Mouse (Mus musculus) cerebellum, adult (tissue): ENCODE data around the gene Ica1.

Source experiments
- ATAC-seq: cut with Nextera tagmentation; 2 replicates; pipeline ENCODE4 v1.9.2; 2017; ENCODE audit warnings: mild to moderate bottlenecking, moderate library complexity, mixed read lengths; ENCODE audit not compliant: insufficient number of reproducible peaks, low FRiP score, low TSS enrichment

Gene Ica1

DNA sequence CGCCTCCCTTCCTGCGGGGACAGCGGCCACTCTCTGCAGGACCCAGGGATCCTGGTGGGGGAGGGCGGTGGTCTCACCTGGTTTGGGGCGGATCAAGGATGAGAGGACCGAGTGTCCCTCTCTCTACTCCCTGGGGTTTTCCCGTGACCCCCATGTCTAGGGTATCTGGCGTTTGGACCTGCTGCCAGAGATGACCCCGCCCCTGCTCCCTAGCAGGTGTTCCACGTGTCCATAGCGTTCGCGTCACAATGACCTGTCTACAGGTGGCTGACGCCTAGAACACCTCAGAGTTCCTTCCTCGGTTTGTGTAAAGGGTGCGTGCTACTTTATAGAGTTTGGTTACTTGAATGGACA, at the start of gene Ica1:
Gene Ica1 (minus strand): TSS at position 193 of the 354 bp plus-strand sequence.
- ATAC-seq: peak; percentile 56

DNA sequence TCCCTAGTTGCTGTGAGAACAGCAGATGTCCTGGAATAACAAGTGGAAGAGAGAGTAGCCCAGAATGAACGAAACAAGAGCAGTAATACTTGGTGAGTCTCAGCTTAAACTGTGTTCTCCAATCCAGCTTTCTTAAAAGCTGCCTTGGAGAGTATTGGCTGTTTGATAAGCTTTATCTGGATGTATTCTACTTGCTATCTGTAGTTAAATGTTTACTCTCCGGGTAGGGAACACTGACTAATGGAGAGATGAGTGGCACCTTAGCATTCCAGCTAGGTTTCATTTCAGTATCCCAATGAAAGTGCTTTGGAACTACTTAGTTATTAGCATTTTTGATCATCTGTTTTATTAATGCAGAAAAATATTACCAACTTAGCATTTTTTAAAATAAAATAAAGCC, 41.6 kb upstream of the Ica1 start:
- ATAC-seq: no peak

GRCm38 (mm10) chr6:8814332-8815002, 36.2 kb upstream of the Ica1 start:
- no peak for ATAC-seq

- ATAC-seq: no peak
Measured at GRCm38 (mm10) chr6:8802561-8803150, 24.4 kb upstream of the Ica1 start.

DNA sequence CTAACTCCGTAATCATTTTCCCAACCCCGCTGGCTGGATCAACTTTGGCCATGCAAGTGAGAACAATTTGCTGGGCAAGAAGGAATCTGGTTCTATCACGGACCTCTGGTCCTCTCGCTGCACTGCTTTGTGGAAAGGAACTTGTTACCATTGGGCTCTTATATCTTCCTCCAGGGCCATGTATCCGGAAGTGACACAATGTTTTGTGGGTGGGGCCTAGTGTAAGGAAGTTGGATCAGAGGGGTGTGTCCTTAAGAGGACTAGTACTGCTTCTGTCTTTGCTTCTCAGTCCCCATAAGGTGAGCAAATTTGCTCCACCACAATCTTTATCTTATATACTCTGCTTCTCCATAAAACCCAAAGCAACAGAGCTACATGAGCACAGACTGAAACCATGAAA, 14.1 kb upstream of the Ica1 start:
- no peak for ATAC-seq

GRCm38 (mm10) chr6:8791781-8792180, 13.5 kb upstream of the Ica1 start:
- no peak for ATAC-seq

GRCm38 (mm10) chr6:8780618-8781017, 2.3 kb upstream of the Ica1 start:
- no peak for ATAC-seq

DNA sequence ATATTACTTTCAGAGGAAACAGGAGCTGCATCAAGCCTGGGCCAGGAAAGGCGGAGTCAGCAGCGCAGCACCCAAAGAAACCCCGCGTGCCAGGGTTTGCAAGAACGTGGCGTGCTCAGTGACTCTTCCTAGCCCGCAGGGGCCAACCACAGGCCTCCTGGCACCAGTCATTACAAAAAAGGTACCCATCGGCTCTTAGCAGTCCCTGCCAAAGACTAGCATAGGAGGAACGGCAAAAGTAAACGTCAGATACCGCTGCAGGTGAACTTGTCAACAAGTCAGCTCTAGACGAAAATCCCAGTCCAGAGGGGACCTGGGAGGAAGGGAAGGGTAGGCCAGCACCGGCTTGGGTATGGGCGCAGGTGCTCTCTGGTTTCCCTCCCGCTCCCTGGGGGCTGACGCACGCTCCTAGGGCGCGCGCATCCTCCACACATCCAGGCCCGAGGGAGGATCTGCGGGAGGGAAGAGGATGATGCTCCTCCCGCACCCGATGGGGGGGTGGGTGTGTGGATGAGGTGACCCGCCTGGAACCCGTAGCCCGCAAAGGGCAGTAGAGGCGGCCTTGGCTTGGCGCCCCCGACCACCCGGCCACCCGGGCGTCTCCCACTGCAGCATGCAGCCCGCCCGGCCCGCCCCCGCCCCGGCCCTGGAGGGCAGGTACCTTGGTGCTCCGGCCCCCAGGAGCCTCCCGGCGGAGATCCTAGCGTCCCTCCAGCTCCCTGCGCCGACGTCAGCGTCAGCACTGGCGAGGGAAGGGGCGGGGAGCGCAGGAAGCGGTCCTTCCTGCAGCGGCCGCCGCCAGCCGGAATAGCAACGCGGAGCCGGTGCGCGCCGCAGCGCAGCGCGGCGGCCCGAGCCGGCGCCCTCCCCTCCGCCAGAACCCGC, 635 bp downstream of the Ica1 start:
- ATAC-seq: peak; percentile 83

DNA sequence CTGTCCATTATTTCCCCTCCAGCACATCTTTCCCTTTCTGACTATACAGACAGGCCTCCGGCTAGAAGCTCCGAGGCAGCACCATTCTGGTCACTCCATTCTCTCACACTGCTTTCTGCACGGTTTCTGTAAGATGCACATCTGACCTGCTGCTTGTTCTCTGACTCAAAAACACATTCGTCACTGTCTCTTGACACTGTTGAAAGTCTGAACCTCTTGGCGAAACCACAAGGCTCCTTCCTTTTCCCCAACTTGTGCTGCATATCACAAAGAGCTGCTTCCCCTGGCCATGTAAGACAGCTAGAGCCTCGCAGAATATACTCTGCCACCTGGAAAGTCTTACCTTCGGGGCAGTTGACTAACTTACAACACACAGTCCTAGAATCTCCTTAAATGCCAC, 6.7 kb downstream of the Ica1 start:
- ATAC-seq: no peak

DNA sequence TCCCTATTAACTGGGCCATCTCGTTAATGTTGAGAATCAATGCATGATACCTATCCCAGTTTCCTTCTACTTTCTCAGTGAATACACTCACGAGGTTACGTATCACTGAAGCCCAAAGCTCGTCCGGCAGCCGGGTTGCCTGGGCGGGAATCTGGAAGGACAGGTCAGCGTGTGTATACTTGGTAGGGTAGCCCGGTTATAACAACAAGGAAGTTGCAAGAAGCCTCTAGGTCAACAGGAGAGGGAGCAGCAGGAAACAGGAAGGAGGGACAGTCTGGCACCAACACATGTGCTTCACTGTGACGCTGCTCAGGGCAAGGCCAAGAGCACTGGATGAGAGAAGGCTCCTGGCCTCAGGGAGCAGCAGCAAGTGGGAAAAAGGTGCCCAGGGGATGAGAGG, 7.9 kb downstream of the Ica1 start:
- ATAC-seq: peak; percentile 28; the same call in 1 of the 2 replicates

DNA sequence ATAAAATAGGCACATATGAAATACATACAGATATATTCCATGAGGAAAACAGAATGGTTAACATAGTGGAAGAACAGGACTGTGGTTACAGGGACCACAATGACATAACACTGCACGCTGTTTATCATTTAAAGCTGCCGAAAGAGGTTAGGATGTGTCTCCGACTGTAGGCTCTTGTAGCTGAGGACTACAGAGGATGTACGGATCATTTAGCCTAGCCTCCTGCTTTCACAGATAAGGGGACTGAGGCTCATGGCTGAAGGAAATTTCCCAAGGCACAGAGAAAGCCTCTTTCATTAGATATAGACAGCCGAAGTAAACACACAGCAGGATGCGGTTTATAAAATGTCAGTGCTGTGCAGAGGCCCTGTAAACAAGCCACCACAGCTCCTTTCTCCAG, 8.5 kb downstream of the Ica1 start:
- ATAC-seq: no peak

DNA sequence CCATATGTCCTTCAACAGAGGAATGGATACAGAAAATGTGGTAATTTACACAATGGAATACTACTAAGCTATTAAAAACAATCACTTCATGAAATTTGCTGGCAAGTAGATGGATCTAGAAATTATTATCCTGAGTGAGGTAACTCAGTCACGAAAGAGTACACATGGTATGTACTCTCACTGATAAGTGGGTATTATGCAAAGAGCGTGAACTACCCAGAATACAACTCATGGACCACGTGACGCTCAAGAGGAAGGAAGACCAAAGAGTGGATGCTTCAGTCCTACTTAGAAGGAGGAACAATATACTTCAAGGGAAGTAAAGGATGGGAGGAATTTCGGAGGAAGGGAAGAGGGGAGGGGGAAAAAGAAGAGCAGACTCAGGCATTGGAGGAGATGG, 11.6 kb downstream of the Ica1 start:
- ATAC-seq: no peak

DNA sequence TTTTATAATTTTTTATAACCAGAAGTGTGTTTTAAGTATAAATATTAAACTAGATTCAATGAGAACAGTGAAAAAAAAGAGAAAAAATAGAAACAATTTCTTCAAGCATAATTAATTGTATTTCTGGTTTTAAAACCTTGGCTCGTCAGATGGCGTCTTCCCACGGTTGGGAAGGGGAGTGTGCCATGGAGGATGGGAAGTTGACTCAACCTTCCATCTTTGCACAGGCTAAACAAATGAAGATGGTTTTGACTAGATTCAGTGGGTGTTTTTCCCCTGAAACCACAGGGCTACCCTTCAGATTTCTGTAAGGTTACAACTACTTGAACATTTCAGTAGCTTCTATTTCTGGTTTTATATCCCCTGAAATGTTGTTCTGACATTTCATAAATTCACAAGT, 12.5 kb downstream of the Ica1 start:
- ATAC-seq: no peak

DNA sequence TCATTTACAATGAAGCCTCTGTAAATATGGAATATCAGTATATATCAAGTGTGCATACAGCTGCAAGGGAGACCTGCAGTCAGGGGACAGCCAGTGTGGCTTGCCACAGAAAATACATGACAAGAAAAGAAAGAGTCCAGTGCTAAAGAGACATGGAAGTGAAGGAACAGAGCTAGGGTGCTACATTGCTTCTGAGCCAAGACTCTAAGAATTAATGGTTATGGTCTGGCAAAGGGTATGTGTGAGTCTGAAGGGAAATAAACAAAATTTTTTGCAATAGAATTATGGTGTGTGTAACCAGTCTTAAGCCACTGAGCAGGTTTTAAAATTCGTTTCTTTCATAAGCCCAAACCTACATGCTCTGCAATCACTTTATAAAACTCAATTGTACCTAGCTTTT, 13.2 kb downstream of the Ica1 start:
- no peak for ATAC-seq

DNA sequence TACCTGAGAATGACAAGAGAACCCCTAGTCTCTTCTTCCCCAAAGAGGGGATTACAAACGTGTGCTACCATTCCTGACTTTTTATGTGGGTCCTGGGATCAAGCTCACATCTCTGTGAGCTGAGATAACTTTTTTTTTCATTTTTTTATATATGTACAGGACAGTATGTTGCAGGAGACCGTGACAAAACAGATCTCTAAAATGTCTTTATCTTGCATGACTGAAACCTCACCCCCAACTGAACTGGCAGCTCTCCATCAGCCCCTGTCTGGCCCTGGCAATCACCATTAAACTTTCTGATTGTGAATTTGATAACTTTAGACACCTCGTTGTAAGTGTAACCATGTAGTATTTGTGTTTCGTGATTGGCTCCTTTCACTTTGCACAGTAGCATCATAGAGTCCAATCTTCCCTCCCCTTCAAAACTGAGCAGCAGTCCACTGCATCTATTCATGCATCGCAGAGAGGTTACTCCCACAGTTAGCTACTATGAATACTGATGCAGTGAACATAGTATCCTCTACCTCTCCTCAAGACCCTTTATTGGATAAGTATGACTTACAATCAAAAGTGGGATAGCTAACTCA, 17.5 kb downstream of the Ica1 start:
- no peak for ATAC-seq

- no peak for ATAC-seq
Measured at GRCm38 (mm10) chr6:8759901-8760300, 18.4 kb downstream of the Ica1 start.

GRCm38 (mm10) chr6:8755760-8756276, 22.5 kb downstream of the Ica1 start:
- no peak for ATAC-seq

DNA sequence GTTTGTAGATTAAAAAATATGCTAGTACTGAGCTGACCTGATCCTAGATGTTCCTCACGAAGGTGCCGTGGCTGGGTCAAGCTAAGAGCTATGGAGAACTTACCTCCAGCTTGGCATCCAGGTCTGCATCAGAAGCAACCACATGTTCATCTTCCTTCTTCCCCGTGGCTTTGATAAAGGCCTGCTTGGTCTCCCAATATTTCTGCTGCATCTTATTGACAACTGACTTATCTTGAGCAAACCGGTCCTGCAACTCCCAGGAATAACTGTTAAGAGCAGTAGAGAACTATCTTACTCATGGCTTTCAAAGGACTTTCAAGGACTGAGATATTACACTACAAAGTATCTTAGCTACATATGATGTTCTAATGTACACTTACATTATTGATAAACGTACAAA, 23.8 kb downstream of the Ica1 start:
- ATAC-seq: no peak

DNA sequence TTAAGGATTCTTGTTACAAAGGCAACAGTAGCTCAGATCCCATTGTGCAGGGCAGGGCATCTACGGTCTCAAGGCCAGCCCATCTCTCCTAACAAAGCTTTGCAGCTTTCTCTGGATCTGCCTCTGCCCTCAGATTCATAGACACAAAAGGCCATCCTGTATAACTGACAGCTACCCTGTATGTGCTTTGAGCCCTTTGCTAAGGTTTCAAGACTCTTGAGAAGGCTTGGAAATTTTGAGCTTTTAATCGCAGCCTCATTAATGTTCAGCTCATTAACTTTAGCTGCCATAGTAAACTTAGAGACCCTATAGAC, 24.6 kb downstream of the Ica1 start:
- ATAC-seq: no peak

GRCm38 (mm10) chr6:8752984-8753722, 25.1 kb downstream of the Ica1 start:
- no peak for ATAC-seq
